Comparison of ENCODE assay signal across 1 mouse cellular context in the genomic region with DNA sequence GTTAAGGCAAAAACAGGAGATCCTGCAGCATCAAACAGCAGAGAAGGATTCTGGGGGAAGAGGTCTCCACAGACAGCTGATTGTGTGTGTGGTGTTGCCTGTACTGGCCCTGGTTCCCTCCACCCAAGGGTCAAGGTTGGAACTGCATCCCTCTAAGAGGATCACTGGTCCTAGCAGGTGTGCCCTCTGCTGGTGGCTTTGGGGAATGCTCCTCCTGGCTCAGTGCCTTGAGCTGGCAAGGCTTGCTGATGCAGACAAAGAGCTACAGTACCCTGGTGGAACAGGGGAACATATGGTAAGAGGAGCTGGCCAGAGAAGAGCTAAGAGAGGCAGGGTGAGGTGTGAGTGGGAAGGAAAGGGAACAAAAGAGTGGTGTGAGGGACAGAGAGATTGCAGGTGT.
TF ChIP-seq lines count a peak whose summit lies in the region.

No protein-coding gene starts in this region.

TF ChIP-seq in CH12.LX, 34 proteins besides CTCF, POLR2A, EP300 and RAD21:
- TF ChIP-seq ELF1 (IDR thresholded peaks at IDR 0.05; ENCODE audit: low read depth, low read length): peak; percentile 35; the same call in 1 of the 2 replicates
- TF ChIP-seq CHD2 (IDR thresholded peaks at IDR 0.05; ENCODE audit: low read length): no peak
- no peak for TF ChIP-seq USF2 (conservative IDR thresholded peaks at IDR 0.05; ENCODE audit: low read depth, low read length)
- TF ChIP-seq ZMIZ1 (IDR thresholded peaks at IDR 0.05; ENCODE audit: low read depth, low read length): no peak
- peak; percentile 93 for TF ChIP-seq SMC3 (IDR thresholded peaks at IDR 0.05; ENCODE audit: low read depth, low read length)
- TF ChIP-seq MAFK (IDR thresholded peaks at IDR 0.05; ENCODE audit: insufficient replicate concordance, low read length): no peak
- no peak for TF ChIP-seq POLR2AphosphoS2 (IDR thresholded peaks at IDR 0.05; ENCODE audit: low read depth, low read length)
- TF ChIP-seq MXI1 (IDR thresholded peaks at IDR 0.05; ENCODE audit: low read depth, low read length): no peak
- peak; percentile 44; the same call in 1 of the 2 replicates for TF ChIP-seq NELFE (IDR thresholded peaks at IDR 0.05; ENCODE audit: low read depth, low read length)
- no peak for TF ChIP-seq BHLHE40 (IDR thresholded peaks at IDR 0.05; ENCODE audit: low read depth, low read length)
- no peak for TF ChIP-seq MAZ (IDR thresholded peaks at IDR 0.05; ENCODE audit: low read depth, low read length)
- no peak for TF ChIP-seq ETS1 (conservative IDR thresholded peaks at IDR 0.05; ENCODE audit: low read depth, low read length)
- TF ChIP-seq HCFC1 (IDR thresholded peaks at IDR 0.05; ENCODE audit: low read depth, low read length): no peak
- no peak for TF ChIP-seq MEF2A (IDR thresholded peaks at IDR 0.05; ENCODE audit: borderline replicate concordance, low read depth, low read length)
- no peak for TF ChIP-seq KAT2A (IDR thresholded peaks at IDR 0.05; ENCODE audit: insufficient replicate concordance, low read length)
- TF ChIP-seq ZC3H11A (IDR thresholded peaks at IDR 0.05; ENCODE audit: low read depth, low read length): no peak
TF ChIP-seq in CH12.LX: peak in this region for 3.
